Mouse (Mus musculus): Measurements from ENCODE around the gene Havcr2. TPM values are rescaled to one million over a fixed set of nuclear protein-coding genes. Genes with fewer than 3 reads are reported as not detected.
A peak's percentile ranks its signal among the peaks of the same experiment; 100 is the strongest.

Havcr2 gene
- total and polyA plus RNA-seq, 3 experiments: 0.08 to 0.48 (median 0.31) TPM

- Histone ChIP-seq H3K79me2 (replicated peaks; ENCODE audit: control insufficient read depth, insufficient read depth, low read length) (no peaks in the 10 kb centered on the region), H3K36me3 (ENCODE audit: control insufficient read depth, insufficient read depth, low read length) (no peaks in the 10 kb centered on the region), H3K27ac (no peak overlapping the region), H3K4me1 (ENCODE audit: control insufficient read depth, insufficient read depth, low read length) (no peaks in the 10 kb centered on the region), H3K4me3 (no peak overlapping the region), H3K27me3 (ENCODE audit: control insufficient read depth, insufficient read depth, low read length) (no peaks in the 10 kb centered on the region), H3K9ac (ENCODE audit: low read depth, low read length) (no peak overlapping the region)
- TF ChIP-seq POLR2A (IDR thresholded peaks at IDR 0.05; ENCODE audit: insufficient read depth, low read depth, low read length): no peak
- no peak for TF ChIP-seq CTCF (IDR thresholded peaks at IDR 0.05)
- TF ChIP-seq EP300 (IDR thresholded peaks at IDR 0.05; ENCODE audit: insufficient read depth, low read depth, low read length): no peak
- no peak for DNase-seq
- 86% methylated on average over 4 of the region's 4 CpGs for whole genome bisulfite sequencing
- intact Hi-C loops (cut with DNase I): no loop called here
These were observed 19.5 kb downstream of the Havcr2 start for GRCm38 (mm10) chr11:46474220-46474619.

- TF ChIP-seq POLR2A (IDR thresholded peaks at IDR 0.05; ENCODE audit: insufficient read depth, low read depth, low read length): no peak
- TF ChIP-seq EP300 (IDR thresholded peaks at IDR 0.05; ENCODE audit: insufficient read depth, low read depth, low read length): no peak
- TF ChIP-seq CTCF (IDR thresholded peaks at IDR 0.05): no peak
- Histone ChIP-seq H3K36me3 (ENCODE audit: control insufficient read depth, insufficient read depth, low read length) (no peaks in the 10 kb centered on the region), H3K4me1 (ENCODE audit: control insufficient read depth, insufficient read depth, low read length) (no peaks in the 10 kb centered on the region), H3K27ac (no peak overlapping the region), H3K27me3 (ENCODE audit: control insufficient read depth, insufficient read depth, low read length) (no peaks in the 10 kb centered on the region), H3K9ac (ENCODE audit: low read depth, low read length) (no peak overlapping the region), H3K79me2 (replicated peaks; ENCODE audit: control insufficient read depth, insufficient read depth, low read length) (no peaks in the 10 kb centered on the region), H3K4me3 (no peak overlapping the region)
- intact Hi-C loops (cut with DNase I): no loop called here
- WGBS: 70% methylated on average over 9 of the region's 9 CpGs
- DNase-seq: no peak
These were observed 24.6 kb downstream of the Havcr2 start for GRCm38 (mm10) chr11:46479311-46479710.

DNA sequence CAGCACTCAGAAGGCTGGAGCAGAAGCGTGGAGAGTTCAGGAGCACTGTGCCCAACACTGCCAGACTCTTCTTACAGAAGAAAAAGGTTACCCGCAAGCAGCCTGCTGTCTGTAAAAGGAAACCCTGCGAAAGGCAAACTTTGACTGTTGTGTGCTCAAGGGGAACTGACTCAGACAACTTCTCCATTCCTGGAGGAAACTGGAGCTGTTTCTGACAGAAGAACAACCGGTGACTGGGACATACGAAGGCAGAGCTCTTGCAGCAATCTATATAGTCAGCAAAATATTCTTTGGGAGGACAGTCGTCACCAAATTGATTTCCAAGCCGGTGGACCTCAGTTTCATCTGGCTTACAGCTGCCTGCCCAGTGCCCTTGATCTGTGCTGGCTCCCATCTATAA lies 25.8 kb downstream of the Havcr2 start:
- WGBS: 69% methylated on average over 7 of the region's 7 CpGs

GRCm38 (mm10) chr11:46488231-46488630 lies 33.5 kb downstream of the Havcr2 start:
- no peak overlapping the region for H3K4me3 ChIP-seq
- intact Hi-C loops (cut with DNase I): no loop called here
- DNase-seq: no peak

More for the DNA sequence above, 25.8 kb downstream of the Havcr2 start:
- Histone ChIP-seq H3K27ac (no peak overlapping the region), H3K36me3 (ENCODE audit: control insufficient read depth, insufficient read depth, low read length) (no peaks in the 10 kb centered on the region), H3K9ac (ENCODE audit: low read depth, low read length) (no peak overlapping the region), H3K4me1 (ENCODE audit: control insufficient read depth, insufficient read depth, low read length) (no peaks in the 10 kb centered on the region), H3K27me3 (ENCODE audit: control insufficient read depth, insufficient read depth, low read length) (no peaks in the 10 kb centered on the region), H3K79me2 (replicated peaks; ENCODE audit: control insufficient read depth, insufficient read depth, low read length) (no peaks in the 10 kb centered on the region), H3K4me3 (no peak overlapping the region)
- intact Hi-C loops (cut with DNase I): no loop called here
- DNase-seq: peak in 1 of 2 experiments; percentile 23
- TF ChIP-seq POLR2A (IDR thresholded peaks at IDR 0.05; ENCODE audit: insufficient read depth, low read depth, low read length) (no peak), EP300 (IDR thresholded peaks at IDR 0.05; ENCODE audit: insufficient read depth, low read depth, low read length) (no peak), CTCF (IDR thresholded peaks at IDR 0.05) (no peak)

DNA sequence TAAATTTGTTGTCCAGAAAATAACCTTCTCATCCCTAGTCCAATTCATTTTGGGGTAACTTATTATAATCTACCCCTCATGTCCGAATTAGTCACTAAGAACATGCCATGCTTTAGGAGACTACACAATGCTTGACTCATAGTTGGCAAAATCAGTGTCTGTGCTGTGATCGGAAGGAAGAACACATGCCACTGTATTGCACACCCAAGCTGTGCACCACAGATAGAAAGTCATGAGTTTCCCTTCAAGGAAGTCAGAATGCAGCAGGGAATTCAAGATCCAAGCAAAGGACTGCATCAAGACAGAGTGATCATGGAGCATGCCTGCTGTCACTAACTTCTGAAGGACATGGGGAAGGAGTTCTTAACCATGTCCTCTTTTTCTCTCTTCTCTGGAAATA lies 33.9 kb downstream of the Havcr2 start:
- no peak overlapping the region for H3K27ac ChIP-seq
- TF ChIP-seq POLR2A (IDR thresholded peaks at IDR 0.05; ENCODE audit: insufficient read depth, low read depth, low read length): no peak
- no peak for TF ChIP-seq CTCF (IDR thresholded peaks at IDR 0.05)
- TF ChIP-seq EP300 (IDR thresholded peaks at IDR 0.05; ENCODE audit: insufficient read depth, low read depth, low read length): no peak
- no peaks in the 10 kb centered on the region for H3K27me3 ChIP-seq (ENCODE audit: control insufficient read depth, insufficient read depth, low read length)
- no peaks in the 10 kb centered on the region for H3K4me1 ChIP-seq (ENCODE audit: control insufficient read depth, insufficient read depth, low read length)
- H3K36me3 ChIP-seq (ENCODE audit: control insufficient read depth, insufficient read depth, low read length): no peaks in the 10 kb centered on the region
- no peak overlapping the region for H3K4me3 ChIP-seq
- no peak overlapping the region for H3K9ac ChIP-seq (ENCODE audit: low read depth, low read length)
- WGBS: 73% methylated on average over 2 of the region's 2 CpGs
- DNase-seq: no peak
- intact Hi-C loops (cut with DNase I): no loop called here
- no peaks in the 10 kb centered on the region for H3K79me2 ChIP-seq (replicated peaks; ENCODE audit: control insufficient read depth, insufficient read depth, low read length)

More at GRCm38 (mm10) chr11:46488231-46488630, 33.5 kb downstream of the Havcr2 start:
- TF ChIP-seq POLR2A (IDR thresholded peaks at IDR 0.05; ENCODE audit: insufficient read depth, low read depth, low read length) (no peak), CTCF (IDR thresholded peaks at IDR 0.05) (peak; percentile 26; the same call in 1 of the 2 replicates)
- Histone ChIP-seq H3K9ac (ENCODE audit: low read depth, low read length) (no peak overlapping the region), H3K36me3 (ENCODE audit: control insufficient read depth, insufficient read depth, low read length) (no peaks in the 10 kb centered on the region), H3K4me1 (ENCODE audit: control insufficient read depth, insufficient read depth, low read length) (no peaks in the 10 kb centered on the region), H3K27ac (no peak overlapping the region), H3K79me2 (replicated peaks; ENCODE audit: control insufficient read depth, insufficient read depth, low read length) (no peaks in the 10 kb centered on the region), H3K27me3 (ENCODE audit: control insufficient read depth, insufficient read depth, low read length) (no peaks in the 10 kb centered on the region)
- 18% methylated on average over 1 of the region's 1 CpGs for WGBS

- TF ChIP-seq POLR2A (IDR thresholded peaks at IDR 0.05; ENCODE audit: insufficient read depth, low read depth, low read length): no peak
- intact Hi-C loops (cut with DNase I): no loop called here
- WGBS: 52% methylated on average over 3 of the region's 3 CpGs
- no peak overlapping the region for H3K9ac ChIP-seq (ENCODE audit: low read depth, low read length)
- no peaks in the 10 kb centered on the region for H3K36me3 ChIP-seq (ENCODE audit: control insufficient read depth, insufficient read depth, low read length)
- no peak for DNase-seq
- no peaks in the 10 kb centered on the region for H3K27me3 ChIP-seq (ENCODE audit: control insufficient read depth, insufficient read depth, low read length)
- no peaks in the 10 kb centered on the region for H3K4me1 ChIP-seq (ENCODE audit: control insufficient read depth, insufficient read depth, low read length)
- H3K79me2 ChIP-seq (replicated peaks; ENCODE audit: control insufficient read depth, insufficient read depth, low read length): no peaks in the 10 kb centered on the region
- no peak overlapping the region for H3K4me3 ChIP-seq
- no peak overlapping the region for H3K27ac ChIP-seq
These were observed 52.4 kb downstream of the Havcr2 start for GRCm38 (mm10) chr11:46507146-46507545.
